Mouse (Mus musculus): Measurements from ENCODE around the gene 4930564D02Rik.

4930564D02Rik gene

GRCm38 (mm10) chr3:105058627-105059513, 7.8 kb upstream of the 4930564D02Rik start:
- DNase-seq (ENCODE audit: low read depth, low spot score), result peak; percentile 73

GRCm38 (mm10) chr3:105059911-105060310, 6.7 kb upstream of the 4930564D02Rik start:
- no peak for DNase-seq (ENCODE audit: low read depth, low spot score)

- DNase-seq (ENCODE audit: low read depth, low spot score), result no peak
Measured at GRCm38 (mm10) chr3:105060992-105061391, 5.7 kb upstream of the 4930564D02Rik start.

DNA sequence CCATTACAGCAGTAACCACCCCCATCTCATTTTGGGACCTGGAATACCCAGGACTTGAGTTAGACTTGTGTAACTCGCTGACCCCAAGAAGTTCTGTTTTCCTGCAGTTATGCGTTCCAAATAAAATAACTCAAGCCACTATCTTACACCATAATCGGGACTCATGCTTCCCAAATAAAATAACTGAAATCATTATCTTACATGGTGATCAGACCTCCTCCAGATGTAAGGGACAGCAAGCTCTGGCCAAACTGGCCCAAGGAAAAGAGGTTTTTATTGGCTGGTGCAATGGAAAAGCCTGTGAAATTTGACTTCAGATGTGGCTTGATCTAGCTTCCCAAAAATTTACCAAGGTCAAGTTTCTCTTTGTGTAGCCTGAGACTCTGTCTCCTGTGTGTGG, 5.1 kb upstream of the 4930564D02Rik start:
- no peak for DNase-seq (ENCODE audit: low read depth, low spot score)

DNA sequence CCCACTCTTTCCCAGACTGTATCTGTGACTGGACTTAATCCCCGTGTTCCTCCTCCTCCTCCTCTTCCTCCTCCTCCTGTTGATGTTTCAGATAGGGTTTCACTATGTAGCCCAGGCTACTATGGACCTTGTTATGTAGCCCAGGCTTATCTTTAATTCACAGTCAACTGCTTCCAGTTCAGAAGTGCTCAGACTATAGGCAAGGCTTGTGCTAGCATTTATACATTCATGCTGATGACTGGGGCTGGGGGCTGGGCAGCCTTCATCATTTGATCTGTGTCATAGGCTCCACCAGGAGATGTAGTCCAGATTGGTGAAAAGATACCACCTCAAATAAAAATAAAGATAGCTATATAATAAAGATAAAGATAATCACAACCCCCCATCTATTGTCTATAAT, 4.7 kb upstream of the 4930564D02Rik start:
- DNase-seq (ENCODE audit: low read depth, low spot score), result no peak

GRCm38 (mm10) chr3:105062676-105063075, 4.0 kb upstream of the 4930564D02Rik start:
- no peak for DNase-seq (ENCODE audit: low read depth, low spot score)

DNA sequence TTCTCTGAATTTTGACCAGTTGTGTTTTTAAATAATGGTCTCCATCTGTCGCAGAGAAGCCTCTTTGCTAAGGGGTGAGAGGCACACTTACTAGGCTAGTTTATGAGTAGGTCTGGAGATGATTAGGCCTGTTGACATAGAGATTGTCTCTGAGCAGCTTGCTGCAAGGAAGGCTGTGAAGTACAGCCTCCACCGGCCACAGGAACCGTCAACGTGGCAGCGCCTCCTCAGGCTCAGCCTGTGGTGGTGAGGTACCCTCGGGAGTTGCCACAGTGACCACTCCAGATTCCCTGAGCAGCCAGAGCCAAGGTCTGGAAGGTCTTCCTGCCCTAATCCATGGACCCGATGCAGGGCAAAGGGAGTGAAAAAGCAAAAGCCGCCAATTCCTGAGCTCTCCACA, 3.9 kb downstream of the 4930564D02Rik start:
- DNase-seq (ENCODE audit: low read depth, low spot score), result no peak

- DNase-seq (ENCODE audit: low read depth, low spot score), result no peak
Measured at GRCm38 (mm10) chr3:105071251-105071650, 4.6 kb downstream of the 4930564D02Rik start.

DNA sequence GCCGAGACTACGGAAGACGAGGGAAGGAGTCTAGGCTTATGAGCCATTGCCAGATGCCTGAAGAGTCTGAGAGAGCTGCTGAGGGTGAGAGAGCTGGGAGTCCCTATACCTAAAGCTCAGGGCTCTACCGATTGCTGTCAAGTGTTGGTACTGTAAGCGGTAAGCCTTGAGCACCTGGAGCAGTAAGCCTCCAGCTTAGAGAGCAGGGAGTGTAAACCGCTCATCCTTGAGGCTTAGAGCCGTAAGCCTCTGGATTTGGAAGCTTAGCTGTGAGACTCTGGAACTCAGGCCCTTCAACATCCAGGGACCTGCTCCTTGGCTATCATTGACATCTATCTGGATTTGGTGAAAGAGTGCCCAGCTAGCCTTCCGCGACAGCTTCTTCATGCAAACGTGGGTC, 5.9 kb downstream of the 4930564D02Rik start:
- no peak for DNase-seq (ENCODE audit: low read depth, low spot score)

DNA sequence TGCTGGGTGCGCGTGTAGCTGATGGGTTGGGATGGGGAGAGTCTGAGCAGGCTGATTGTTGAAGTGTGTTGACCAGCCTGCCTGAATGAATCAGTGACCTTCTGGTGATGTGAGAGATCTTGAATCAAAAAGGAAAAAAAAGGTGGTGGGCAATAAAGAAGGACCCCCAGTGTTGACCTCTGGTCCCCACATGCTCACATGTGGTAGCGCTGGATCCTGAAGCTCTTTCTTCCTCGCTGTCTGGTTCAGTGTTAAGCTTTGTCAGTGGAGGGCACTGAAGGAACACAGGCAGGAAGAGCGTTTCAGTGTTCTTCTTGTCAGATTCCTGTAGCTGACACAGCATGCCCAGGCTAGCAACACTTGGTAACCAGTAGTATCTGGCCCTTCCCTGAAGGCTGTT, 9.2 kb downstream of the 4930564D02Rik start:
- no peak for DNase-seq (ENCODE audit: low read depth, low spot score)

GRCm38 (mm10) chr3:105078231-105078826, 11.7 kb downstream of the 4930564D02Rik start:
- DNase-seq (ENCODE audit: low read depth, low spot score), result peak; percentile 65

GRCm38 (mm10) chr3:105087344-105087743, 20.7 kb downstream of the 4930564D02Rik start:
- no peak for DNase-seq (ENCODE audit: low read depth, low spot score)

GRCm38 (mm10) chr3:105088638-105089037, 22.0 kb downstream of the 4930564D02Rik start:
- no peak for DNase-seq (ENCODE audit: low read depth, low spot score)

- DNase-seq (ENCODE audit: low read depth, low spot score), result no peak
Measured at GRCm38 (mm10) chr3:105090147-105090546, 23.5 kb downstream of the 4930564D02Rik start.

- DNase-seq (ENCODE audit: low read depth, low spot score), result no peak
Measured at GRCm38 (mm10) chr3:105090981-105091380, 24.3 kb downstream of the 4930564D02Rik start.

- no peak for DNase-seq (ENCODE audit: low read depth, low spot score)
Measured at GRCm38 (mm10) chr3:105092721-105093505, 26.3 kb downstream of the 4930564D02Rik start.

- no peak for DNase-seq (ENCODE audit: low read depth, low spot score)
Measured at GRCm38 (mm10) chr3:105094448-105094847, 27.8 kb downstream of the 4930564D02Rik start.

DNA sequence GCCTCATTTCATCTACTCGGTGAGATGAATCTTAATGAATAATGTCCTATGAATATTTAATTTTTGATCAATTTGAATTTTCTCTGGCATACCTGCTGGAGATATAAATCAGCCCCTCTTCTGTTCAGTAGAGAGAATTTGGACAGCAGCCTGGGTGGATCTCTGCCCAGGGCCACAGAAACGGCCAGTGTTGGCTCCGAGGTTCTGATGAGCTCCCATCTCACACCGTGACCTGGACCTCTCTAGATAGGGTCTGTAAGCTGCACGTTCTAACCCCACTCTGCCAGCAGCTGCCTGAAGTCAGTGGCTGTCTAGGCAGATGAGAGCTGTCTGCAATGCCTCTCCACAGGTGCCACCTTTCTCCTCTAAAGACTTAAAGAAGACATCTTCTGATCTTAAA, 28.4 kb downstream of the 4930564D02Rik start:
- DNase-seq (ENCODE audit: low read depth, low spot score), result no peak

GRCm38 (mm10) chr3:105097581-105097980, 30.9 kb downstream of the 4930564D02Rik start:
- no peak for DNase-seq (ENCODE audit: low read depth, low spot score)

- DNase-seq (ENCODE audit: low read depth, low spot score), result no peak
Measured at GRCm38 (mm10) chr3:105099526-105100269, 33.1 kb downstream of the 4930564D02Rik start.

DNA sequence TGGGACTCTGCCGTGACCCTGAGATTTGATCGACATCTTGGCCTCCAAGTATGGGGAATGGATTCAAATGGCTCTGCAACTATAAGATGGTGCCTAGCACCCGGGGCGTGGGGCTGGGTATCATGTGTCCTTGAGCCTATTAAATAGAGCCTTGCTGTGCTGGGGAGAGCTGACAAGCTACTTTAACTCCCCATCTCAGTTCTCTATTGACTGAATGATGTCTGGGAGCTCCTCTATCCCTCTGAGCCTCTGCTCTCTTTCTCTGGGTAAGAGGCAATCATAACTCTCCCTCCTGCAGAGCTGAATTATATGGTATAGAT, 33.6 kb downstream of the 4930564D02Rik start:
- no peak for DNase-seq (ENCODE audit: low read depth, low spot score)

- DNase-seq (ENCODE audit: low read depth, low spot score), result no peak
Measured at GRCm38 (mm10) chr3:105105827-105106226, 39.2 kb downstream of the 4930564D02Rik start.
